Mouse (Mus musculus) lung, postnatal 14 days (tissue): ENCODE measurements around the gene Sash3.
A peak's percentile ranks its signal among the peaks of the same experiment; 100 is the strongest.
"Not testable (repeated sequence)": the region's sequence is repeated elsewhere in the genome, so short reads cannot be mapped to it uniquely, and the experiment has no call there.

ENCODE experiments used
- DNase-seq: peaks from one replicate; pipeline ENCODE4 v3.0.0; 2021

Gene Sash3

GRCm38 (mm10) chrX:48204469-48204868, 58.2 kb downstream of the Sash3 start:
- no peak for DNase-seq

GRCm38 (mm10) chrX:48207761-48208487, 61.7 kb downstream of the Sash3 start:
- DNase-seq = peak; percentile 15

GRCm38 (mm10) chrX:48208519-48209185, 62.4 kb downstream of the Sash3 start, which contains the start of gene Zdhhc9:
Zdhhc9 (minus strand) TSS chrX:48208878.
- peak; percentile 90 for DNase-seq

GRCm38 (mm10) chrX:48209746-48210145, 63.5 kb downstream of the Sash3 start:
- DNase-seq = not testable (repeated sequence)
